Mouse (Mus musculus) limb, embryonic 11.5 days (tissue): ENCODE measurements at regions not wholly inside any gene's neighbourhood (a gene's known extent, or its start where the extent isn't known, plus 50 kb on each side); places are given as distances from the start of the nearest gene placed in this dataset.
"Not testable (repeated sequence)": the region's sequence is repeated elsewhere in the genome, so short reads cannot be mapped to it uniquely, and the experiment has no call there.

Experiments
- ATAC-seq: fragments of 200-750 bp; cut with Nextera tagmentation; 2 replicates; pipeline ENCODE4 v1.8.0; 2017; ENCODE audit warnings: low read depth; ENCODE audit not compliant: insufficient number of reproducible peaks, low FRiP score, low TSS enrichment
- DNase-seq: peaks from one replicate; pipeline ENCODE4 v3.0.0-alpha.2; 2015; ENCODE audit warnings: low spot score
- H3K27ac ChIP-seq: fragments of 300-500 bp; sonication (generic); replicated peaks from 2 replicates; pipeline ENCODE4 v1.5.1; 2014; ENCODE audit warnings: low read depth, mild to moderate bottlenecking, low read length
- H3K27me3 ChIP-seq: fragments of 300-500 bp; sonication (generic); 2 replicates; pipeline ENCODE4 v1.6.1; 2014; ENCODE audit warnings: mild to moderate bottlenecking, low read length, mixed read lengths; ENCODE audit not compliant: control insufficient read depth, insufficient read depth
- H3K36me3 ChIP-seq: fragments of 300-500 bp; sonication (generic); 2 replicates; pipeline ENCODE4 v1.6.1; 2014; ENCODE audit warnings: mild to moderate bottlenecking, low read length, moderate library complexity, mixed read lengths; ENCODE audit not compliant: control insufficient read depth, insufficient read depth
- H3K4me1 ChIP-seq: fragments of 300-500 bp; sonication (generic); 2 replicates; pipeline ENCODE4 v1.6.1; 2014; ENCODE audit warnings: low read length, mixed read lengths; ENCODE audit not compliant: control insufficient read depth, insufficient read depth
- H3K4me2 ChIP-seq: fragments of 300-500 bp; sonication (generic); 2 replicates; pipeline ENCODE4 v1.6.1; 2014; ENCODE audit warnings: low read depth, mild to moderate bottlenecking, moderate library complexity; ENCODE audit not compliant: severe bottlenecking
- H3K4me3 ChIP-seq: fragments of 300-500 bp; sonication (generic); 2 replicates; pipeline ENCODE4 v1.5.1; 2014; ENCODE audit warnings: low read depth, low read length
- H3K9ac ChIP-seq: fragments of 300-500 bp; sonication (generic); 2 replicates; pipeline ENCODE4 v1.6.1; 2014; ENCODE audit warnings: mild to moderate bottlenecking, low read length
- H3K9me3 ChIP-seq: fragments of 300-500 bp; sonication (generic); 2 replicates; pipeline ENCODE4 v1.6.1; 2016; ENCODE audit warnings: low read length; ENCODE audit not compliant: control insufficient read depth
- WGBS: fragments of 180-500 bp; shearing (Covaris S2); extraction: QIAGEN DNeasy Blood & Tissue Kit; methylation state at CpG from one replicate; pipeline ENCODE4 v1.1.7; 2014; 5-methylcytosine and 5-hydroxymethylcytosine counted together

GRCm38 (mm10) chr17:79977154-79977571, 81.2 kb upstream of the Atl2 start:
- H3K27me3 ChIP-seq = no peaks in the 10 kb centered on the region
- H3K9ac ChIP-seq = no peak overlapping the region
- no peak overlapping the region for H3K27ac ChIP-seq
- DNase-seq = peak; percentile 49
- no peak overlapping the region for H3K4me3 ChIP-seq
- no peak overlapping the region for H3K4me2 ChIP-seq
- 27% methylated on average over 3 of the region's 3 CpGs for WGBS
- H3K9me3 ChIP-seq = no peaks in the 10 kb centered on the region
- H3K36me3 ChIP-seq = no peaks in the 10 kb centered on the region
- ATAC-seq = no peak
- H3K4me1 ChIP-seq = peaks cover 35% of the 10 kb centered on the region

GRCm38 (mm10) chr17:79976518-79977100, 80.7 kb upstream of the Atl2 start:
- ATAC-seq = 0 out of 2 replicates have a peak, but pooled peaks have one; percentile 15
- Histone ChIP-seq H3K4me2 (peak overlapping the region; percentile 13; the same call in 1 of the 2 replicates), H3K27ac (no peak overlapping the region), H3K4me1 (peaks cover 33% of the 10 kb centered on the region), H3K27me3 (no peaks in the 10 kb centered on the region), H3K36me3 (no peaks in the 10 kb centered on the region), H3K9me3 (no peaks in the 10 kb centered on the region), H3K4me3 (no peak overlapping the region), H3K9ac (no peak overlapping the region)
- DNase-seq = no peak
- WGBS = 76% methylated on average over 5 of the region's 5 CpGs

GRCm38 (mm10) chr17:79975997-79976443, 80.1 kb upstream of the Atl2 start:
- peaks cover 30% of the 10 kb centered on the region for H3K4me1 ChIP-seq
- no peaks in the 10 kb centered on the region for H3K36me3 ChIP-seq
- peak overlapping the region; percentile 13; the same call in 1 of the 2 replicates for H3K4me2 ChIP-seq
- no peaks in the 10 kb centered on the region for H3K9me3 ChIP-seq
- 0 out of 2 replicates have a peak, but pooled peaks have one; percentile 40 for ATAC-seq
- H3K27me3 ChIP-seq = no peaks in the 10 kb centered on the region
- 27% methylated on average over 11 of the region's 11 CpGs for WGBS
- no peak overlapping the region for H3K9ac ChIP-seq
- H3K27ac ChIP-seq = no peak overlapping the region
- DNase-seq = no peak
- H3K4me3 ChIP-seq = no peak overlapping the region

GRCm38 (mm10) chr17:79975150-79975757, 79.3 kb upstream of the Atl2 start:
- H3K4me3 ChIP-seq, H3K36me3 ChIP-seq, H3K27me3 ChIP-seq, H3K27ac ChIP-seq, ATAC-seq, DNase-seq, H3K9ac ChIP-seq, H3K9me3 ChIP-seq: not testable (repeated sequence)
- Histone ChIP-seq H3K4me2 (0 out of 2 replicates have a peak overlapping the region, but pooled peaks have one; percentile 7), H3K4me1 (peaks cover 23% of the 10 kb centered on the region)
- WGBS = 19% methylated on average over 16 of the region's 16 CpGs

- H3K4me3 ChIP-seq = no peak overlapping the region
- no peak overlapping the region for H3K4me2 ChIP-seq
- WGBS = 56% methylated on average over 8 of the region's 8 CpGs
- peaks cover 31% of the 10 kb centered on the region for H3K4me1 ChIP-seq
- H3K27me3 ChIP-seq = no peaks in the 10 kb centered on the region
- no peak for DNase-seq
- no peaks in the 10 kb centered on the region for H3K36me3 ChIP-seq
- no peaks in the 10 kb centered on the region for H3K9me3 ChIP-seq
- no peak overlapping the region for H3K9ac ChIP-seq
- ATAC-seq = no peak
- H3K27ac ChIP-seq = no peak overlapping the region
These were observed 75.9 kb upstream of the Atl2 start for GRCm38 (mm10) chr17:79971721-79972336.

- H3K9ac ChIP-seq = no peak overlapping the region
- no peak overlapping the region for H3K4me3 ChIP-seq
- DNase-seq (no peak), ATAC-seq (no peak)
- H3K4me1 ChIP-seq = peaks cover 14% of the 10 kb centered on the region
- H3K9me3 ChIP-seq = no peaks in the 10 kb centered on the region
- no peaks in the 10 kb centered on the region for H3K27me3 ChIP-seq
- WGBS = 34% methylated on average over 7 of the region's 7 CpGs
- no peak overlapping the region for H3K4me2 ChIP-seq
- H3K36me3 ChIP-seq = no peaks in the 10 kb centered on the region
- no peak overlapping the region for H3K27ac ChIP-seq
These were observed 73.6 kb upstream of the Atl2 start for GRCm38 (mm10) chr17:79969500-79969972.

- Histone ChIP-seq H3K4me3 (no peak overlapping the region), H3K9ac (no peak overlapping the region), H3K27me3 (no peaks in the 10 kb centered on the region), H3K9me3 (no peaks in the 10 kb centered on the region), H3K4me1 (peaks cover 10% of the 10 kb centered on the region), H3K4me2 (no peak overlapping the region), H3K36me3 (no peaks in the 10 kb centered on the region), H3K27ac (no peak overlapping the region)
- no peak for ATAC-seq
- no peak for DNase-seq
- WGBS = 80% methylated on average over 9 of the region's 9 CpGs
These were observed 72.9 kb upstream of the Atl2 start for GRCm38 (mm10) chr17:79968819-79969218.

- H3K27me3 ChIP-seq = no peaks in the 10 kb centered on the region
- no peak for DNase-seq
- H3K36me3 ChIP-seq = no peaks in the 10 kb centered on the region
- ATAC-seq = no peak
- H3K4me2 ChIP-seq = no peak overlapping the region
- H3K9ac ChIP-seq = no peak overlapping the region
- WGBS = 45% methylated on average over 6 of the region's 6 CpGs
- H3K4me1 ChIP-seq = peaks cover 8% of the 10 kb centered on the region
- H3K4me3 ChIP-seq = no peak overlapping the region
- H3K27ac ChIP-seq = no peak overlapping the region
- no peaks in the 10 kb centered on the region for H3K9me3 ChIP-seq
These were observed 71.1 kb upstream of the Atl2 start for GRCm38 (mm10) chr17:79966981-79967380.
